Mouse (Mus musculus) liver, embryonic 16.5 days (tissue): ENCODE results near the gene Batf3. TPM values are rescaled to one million over a fixed set of nuclear protein-coding genes. Genes with fewer than 3 reads are reported as not detected.

ENCODE experiments used
- ATAC-seq: fragments of 200-750 bp; cut with Nextera tagmentation; 2 replicates; pipeline ENCODE4 v1.8.0; 2017; ENCODE audit warnings: low read depth, mild to moderate bottlenecking, moderate number of reproducible peaks, moderate library complexity
- H3K27ac ChIP-seq: fragments of 300-500 bp; sonication (generic); 2 replicates; pipeline ENCODE4 v1.5.1; 2014; ENCODE audit warnings: mild to moderate bottlenecking, low read length
- H3K27me3 ChIP-seq: fragments of 300-500 bp; sonication (generic); 2 replicates; pipeline ENCODE4 v1.6.1; 2014; ENCODE audit warnings: low read depth, low read length, mixed read lengths; ENCODE audit not compliant: control insufficient read depth, insufficient read depth
- H3K36me3 ChIP-seq: fragments of 300-500 bp; sonication (generic); 2 replicates; pipeline ENCODE4 v1.6.1; 2014; ENCODE audit warnings: mild to moderate bottlenecking; ENCODE audit not compliant: control insufficient read depth, insufficient read depth
- H3K4me1 ChIP-seq: fragments of 300-500 bp; sonication (generic); 2 replicates; pipeline ENCODE4 v1.6.1; 2014; ENCODE audit warnings: low read depth, low read length, mixed read lengths; ENCODE audit not compliant: control insufficient read depth
- H3K4me2 ChIP-seq: fragments of 300-500 bp; sonication (generic); 2 replicates; pipeline ENCODE4 v1.6.1; 2014; ENCODE audit warnings: low read depth, low read length, mixed read lengths
- H3K4me3 ChIP-seq: fragments of 300-500 bp; sonication (generic); 2 replicates; pipeline ENCODE4 v1.5.1; 2014; ENCODE audit warnings: low read depth, mild to moderate bottlenecking, low read length
- H3K9ac ChIP-seq: fragments of 300-500 bp; sonication (generic); 2 replicates; pipeline ENCODE4 v1.6.1; 2014; ENCODE audit warnings: low read depth, low read length
- H3K9me3 ChIP-seq: fragments of 300-500 bp; sonication (generic); replicated peaks from 2 replicates; pipeline ENCODE4 v1.6.1; 2016; ENCODE audit warnings: low read length; ENCODE audit not compliant: control insufficient read depth
- WGBS: fragments of 180-500 bp; shearing (Covaris S2); extraction: QIAGEN DNeasy Blood & Tissue Kit; methylation state at CpG from one replicate; pipeline ENCODE4 v1.1.7; 2014; ENCODE audit not compliant: insufficient replicate concordance; 5-methylcytosine and 5-hydroxymethylcytosine counted together
- polyA plus RNA-seq: library from polyadenylated mRNA; unstranded; fragments of >200 nt; fragmentation: Nextera tagmentation; extraction: Ambion mirVana; gene quantifications from 2 replicates; pipeline ENCODE4 v1.2.1, GENCODE M21; 2015

The Batf3 gene
- polyA plus RNA-seq, 1 experiment from 2014 or later: 1.5 TPM

DNA sequence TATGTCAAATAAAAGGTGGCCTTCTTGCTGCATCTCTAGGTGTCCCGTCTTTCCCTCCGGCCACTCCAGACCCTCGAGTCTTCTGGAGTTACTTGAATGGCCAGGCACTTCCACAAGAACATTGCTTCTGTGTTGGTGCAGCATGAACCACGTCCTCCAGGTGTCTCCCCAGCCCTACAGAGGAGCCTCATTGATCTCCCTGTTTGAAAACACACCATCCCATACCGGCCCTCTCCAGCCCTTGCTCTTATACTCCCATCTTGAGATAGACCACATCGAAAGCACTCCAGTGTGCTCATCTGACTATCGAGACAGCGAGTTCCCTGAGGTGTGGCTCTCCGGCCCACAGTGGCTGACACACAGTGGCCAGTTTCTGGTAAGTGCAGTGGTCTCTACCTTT is 2.6 kb upstream of the Batf3 start:
- Histone ChIP-seq H3K4me2 (no peak overlapping the region), H3K36me3 (no peaks in the 10 kb centered on the region), H3K27me3 (peaks cover 36% of the 10 kb centered on the region), H3K9me3 (no peaks in the 10 kb centered on the region), H3K9ac (no peak overlapping the region), H3K4me3 (no peak overlapping the region), H3K4me1 (no peaks in the 10 kb centered on the region; the same call in 1 of the 2 replicates), H3K27ac (no peak overlapping the region)
- no peak for ATAC-seq
- WGBS: 57% methylated on average over 9 of the region's 9 CpGs

DNA sequence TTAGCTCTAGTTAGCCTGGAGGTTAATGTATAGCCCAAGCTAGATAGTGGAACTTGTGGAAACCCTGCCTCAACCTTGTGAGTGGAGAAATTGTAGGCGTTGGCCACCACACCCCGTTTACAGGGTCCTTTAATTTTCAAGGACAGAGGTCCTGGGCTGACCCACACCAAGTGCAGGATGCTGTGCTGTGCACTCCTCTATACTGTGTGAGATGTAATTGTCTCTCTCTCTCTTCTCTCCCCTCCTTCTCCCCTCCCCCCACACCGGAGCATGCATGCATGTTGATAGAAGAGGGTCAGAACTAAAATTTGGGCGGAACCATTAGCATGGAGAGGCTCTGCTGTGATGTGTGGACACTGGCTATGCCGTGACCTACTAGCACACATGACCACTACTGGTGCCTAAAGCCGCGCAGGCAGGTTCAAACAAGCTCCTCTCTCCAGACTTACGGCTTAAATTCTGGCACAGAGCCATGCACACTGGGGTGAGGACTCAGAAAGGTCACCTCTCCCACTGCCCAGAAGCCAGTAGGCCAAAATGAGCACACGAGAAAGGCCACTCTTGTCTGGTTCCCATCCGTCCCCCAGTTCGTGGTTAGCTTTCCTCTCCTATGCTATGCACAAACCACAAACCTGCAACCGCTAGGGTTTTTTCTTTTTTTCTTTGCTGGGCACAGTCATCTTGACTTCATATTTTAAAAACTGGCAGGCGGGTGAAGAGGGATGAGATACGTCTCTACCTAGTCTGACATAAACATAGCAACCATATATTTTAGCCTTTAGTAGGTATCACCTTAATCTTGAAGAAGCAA is 571 bp upstream of the Batf3 start:
- H3K27me3 ChIP-seq: peaks cover 39% of the 10 kb centered on the region
- no peak overlapping the region for H3K9ac ChIP-seq
- no peak for ATAC-seq
- H3K4me2 ChIP-seq: peak overlapping the region; percentile 76; the same call in 1 of the 2 replicates
- H3K27ac ChIP-seq: no peak overlapping the region
- WGBS: 26% methylated on average over 14 of the region's 14 CpGs
- H3K4me1 ChIP-seq: no peaks in the 10 kb centered on the region; the same call in 1 of the 2 replicates
- 0 out of 2 replicates have a peak, but pooled peaks cover 2% of the 10 kb centered on the region for H3K9me3 ChIP-seq
- no peaks in the 10 kb centered on the region for H3K36me3 ChIP-seq
- peak overlapping the region; percentile 58 for H3K4me3 ChIP-seq

- Histone ChIP-seq H3K9me3 (0 out of 2 replicates have a peak, but pooled peaks cover 2% of the 10 kb centered on the region), H3K4me2 (no peak overlapping the region), H3K4me1 (no peaks in the 10 kb centered on the region; the same call in 1 of the 2 replicates), H3K9ac (no peak overlapping the region), H3K27me3 (peaks cover 39% of the 10 kb centered on the region), H3K4me3 (no peak overlapping the region), H3K36me3 (no peaks in the 10 kb centered on the region), H3K27ac (no peak overlapping the region)
- 35% methylated on average over 5 of the region's 5 CpGs for WGBS
- no peak for ATAC-seq
Measured at GRCm38 (mm10) chr1:191099114-191099513, 1.5 kb downstream of the Batf3 start.

GRCm38 (mm10) chr1:191099772-191100291 is 2.2 kb downstream of the Batf3 start:
- peaks cover 39% of the 10 kb centered on the region for H3K27me3 ChIP-seq
- no peaks in the 10 kb centered on the region for H3K36me3 ChIP-seq
- H3K4me3 ChIP-seq: no peak overlapping the region
- H3K4me1 ChIP-seq: no peaks in the 10 kb centered on the region; the same call in 1 of the 2 replicates
- 0 out of 2 replicates have a peak, but pooled peaks cover 2% of the 10 kb centered on the region for H3K9me3 ChIP-seq
- no peak overlapping the region for H3K27ac ChIP-seq
- no peak overlapping the region for H3K9ac ChIP-seq
- WGBS: 52% methylated on average over 5 of the region's 5 CpGs
- no peak overlapping the region for H3K4me2 ChIP-seq
- no peak for ATAC-seq

- H3K36me3 ChIP-seq: no peaks in the 10 kb centered on the region
- no peaks in the 10 kb centered on the region; the same call in 1 of the 2 replicates for H3K4me1 ChIP-seq
- H3K27me3 ChIP-seq: peaks cover 23% of the 10 kb centered on the region
- ATAC-seq: no peak
- no peak overlapping the region for H3K27ac ChIP-seq
- no peak overlapping the region for H3K4me2 ChIP-seq
- H3K9ac ChIP-seq: no peak overlapping the region
- H3K9me3 ChIP-seq: 0 out of 2 replicates have a peak, but pooled peaks cover 2% of the 10 kb centered on the region
- no peak overlapping the region for H3K4me3 ChIP-seq
- WGBS: 65% methylated on average over 15 of the region's 15 CpGs
Measured at GRCm38 (mm10) chr1:191102730-191103370, 5.2 kb downstream of the Batf3 start.

GRCm38 (mm10) chr1:191105246-191105645 is 7.6 kb downstream of the Batf3 start:
- Histone ChIP-seq H3K27me3 (peaks cover under 1% of the 10 kb centered on the region; the same call in 1 of the 2 replicates), H3K27ac (no peak overlapping the region), H3K9me3 (0 out of 2 replicates have a peak, but pooled peaks cover 2% of the 10 kb centered on the region), H3K4me2 (no peak overlapping the region), H3K4me1 (no peaks in the 10 kb centered on the region; the same call in 1 of the 2 replicates), H3K36me3 (no peaks in the 10 kb centered on the region), H3K9ac (no peak overlapping the region), H3K4me3 (no peak overlapping the region)
- 58% methylated on average over 9 of the region's 9 CpGs for WGBS
- no peak for ATAC-seq

GRCm38 (mm10) chr1:191107306-191107705 is 9.7 kb downstream of the Batf3 start:
- Histone ChIP-seq H3K9me3 (no peaks in the 10 kb centered on the region), H3K36me3 (no peaks in the 10 kb centered on the region), H3K27me3 (no peaks in the 10 kb centered on the region), H3K4me2 (no peak overlapping the region), H3K4me1 (no peaks in the 10 kb centered on the region; the same call in 1 of the 2 replicates), H3K4me3 (no peak overlapping the region), H3K9ac (no peak overlapping the region), H3K27ac (no peak overlapping the region)
- WGBS: 44% methylated on average over 10 of the region's 10 CpGs
- no peak for ATAC-seq

DNA sequence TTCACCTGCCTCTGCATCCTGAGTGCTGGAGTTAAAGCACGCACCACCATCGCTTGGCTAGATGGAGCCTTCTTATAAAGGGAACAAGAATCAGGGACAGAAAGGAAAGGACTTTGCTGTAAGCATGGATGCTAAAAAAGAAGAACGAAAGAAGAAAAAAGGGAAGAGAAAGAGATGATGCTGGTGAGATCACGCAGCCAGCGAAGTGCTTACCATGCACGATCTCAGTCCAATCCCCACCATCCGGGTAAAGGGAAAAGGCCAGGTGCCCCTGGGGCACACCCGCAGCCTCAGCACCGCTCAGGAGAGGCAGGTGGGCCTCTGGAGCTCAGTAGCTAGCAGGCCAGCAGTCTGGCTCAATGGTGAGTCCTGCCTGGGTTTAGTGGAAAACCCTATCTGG is 12.3 kb downstream of the Batf3 start:
- no peaks in the 10 kb centered on the region for H3K9me3 ChIP-seq
- no peak for ATAC-seq
- 62% methylated on average over 9 of the region's 9 CpGs for WGBS
- H3K4me1 ChIP-seq: no peaks in the 10 kb centered on the region; the same call in 1 of the 2 replicates
- no peak overlapping the region for H3K4me2 ChIP-seq
- no peaks in the 10 kb centered on the region for H3K27me3 ChIP-seq
- H3K4me3 ChIP-seq: no peak overlapping the region
- no peak overlapping the region for H3K9ac ChIP-seq
- no peak overlapping the region for H3K27ac ChIP-seq
- H3K36me3 ChIP-seq: no peaks in the 10 kb centered on the region
